Mouse (Mus musculus) ovary, postnatal 36 days (tissue): Measurements from ENCODE around the gene Wdr66.

Experiments
- DNase-seq: peaks from one replicate; pipeline ENCODE4 v3.0.0; 2022; ENCODE audit warnings: low spot score, mixed read lengths

Gene Wdr66

DNA sequence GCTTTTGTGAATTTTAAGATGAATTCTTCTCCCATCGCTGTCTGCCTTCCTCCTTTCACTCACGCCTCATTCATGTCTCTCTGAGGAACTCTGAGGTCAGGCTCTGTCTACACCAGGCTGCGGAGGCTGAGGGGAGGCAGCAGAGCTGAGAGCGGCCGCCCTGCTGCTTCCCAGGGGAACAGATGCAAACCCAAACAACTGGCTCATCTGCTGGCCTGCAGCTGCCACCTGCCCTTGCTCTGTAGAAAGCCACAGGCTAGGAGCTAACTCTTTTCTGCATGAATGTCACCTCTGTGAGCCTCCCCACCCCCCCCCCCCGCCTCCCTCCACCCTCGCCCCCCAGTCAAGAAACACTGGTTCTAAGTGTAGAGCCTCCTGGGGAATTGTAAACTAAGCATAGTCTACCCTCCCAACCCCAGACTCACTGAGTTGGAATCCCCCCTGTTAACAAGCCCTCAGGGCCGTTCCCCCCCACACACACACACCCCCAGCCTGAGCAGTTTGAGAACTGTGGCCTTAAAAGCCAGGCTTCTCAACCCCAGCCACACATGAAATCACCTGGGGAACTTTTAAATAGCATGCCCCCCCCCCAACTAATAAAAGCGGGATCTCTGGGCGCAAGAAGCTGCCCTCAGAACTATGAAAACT lies 63.4 kb downstream of the Wdr66 start:
- no peak for DNase-seq

DNA sequence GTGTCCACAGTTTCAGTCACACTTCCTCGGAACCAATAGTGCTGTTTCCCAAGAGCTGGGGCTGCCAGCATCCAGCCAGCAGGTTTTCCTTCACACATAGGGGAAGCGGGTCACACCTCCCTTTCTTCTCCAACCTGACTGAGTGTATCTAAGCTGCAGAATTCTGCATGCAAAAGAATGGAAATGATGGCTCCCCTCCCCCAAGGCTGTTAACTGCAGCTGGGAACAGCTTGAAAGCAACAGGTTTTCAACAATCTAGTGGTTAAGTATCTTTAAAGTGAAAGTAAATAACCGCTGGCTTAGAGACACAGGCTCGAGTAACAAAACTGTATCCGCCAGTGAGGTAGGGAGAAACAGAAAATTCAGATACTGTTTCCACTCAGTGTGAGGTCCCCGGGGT lies 66.1 kb downstream of the Wdr66 start:
- no peak for DNase-seq

DNA sequence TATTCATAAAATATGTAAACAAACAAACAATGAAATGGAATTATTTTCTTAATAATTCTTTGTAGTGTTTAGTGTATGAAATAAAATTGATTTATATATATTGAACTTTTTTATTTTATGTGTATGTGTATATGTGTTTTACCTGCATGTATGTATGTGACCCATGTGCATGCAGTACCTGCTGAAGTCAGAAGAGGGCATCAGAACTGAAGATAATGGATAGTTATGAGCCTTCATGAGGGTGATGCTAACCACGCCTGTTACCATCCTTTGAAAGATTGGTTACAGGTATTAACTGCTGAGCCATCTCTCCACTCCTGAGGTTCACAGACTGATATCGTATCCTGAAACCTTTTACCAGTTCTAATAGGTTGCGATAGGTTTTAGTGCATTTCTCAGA lies 68.2 kb downstream of the Wdr66 start:
- no peak for DNase-seq

DNA sequence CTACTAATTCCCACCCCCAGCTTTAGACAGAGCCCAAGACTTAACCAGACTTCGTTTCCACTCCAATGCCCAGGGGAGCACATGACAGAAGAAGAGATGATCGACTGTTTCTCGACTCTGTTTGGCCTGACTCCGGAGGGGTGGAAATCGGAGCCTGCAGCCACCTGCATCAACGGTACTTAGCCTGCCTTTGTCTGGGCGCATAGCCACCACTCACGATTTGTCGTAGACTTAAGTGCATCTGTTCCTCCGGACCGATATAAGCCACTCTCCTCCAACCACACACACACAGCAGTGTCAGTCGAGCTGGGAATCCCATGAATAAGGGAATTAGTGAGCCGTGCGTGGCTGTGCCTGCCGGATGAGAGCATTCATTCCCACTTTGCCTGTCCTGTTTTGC lies 72.3 kb downstream of the Wdr66 start:
- DNase-seq, result no peak

DNA sequence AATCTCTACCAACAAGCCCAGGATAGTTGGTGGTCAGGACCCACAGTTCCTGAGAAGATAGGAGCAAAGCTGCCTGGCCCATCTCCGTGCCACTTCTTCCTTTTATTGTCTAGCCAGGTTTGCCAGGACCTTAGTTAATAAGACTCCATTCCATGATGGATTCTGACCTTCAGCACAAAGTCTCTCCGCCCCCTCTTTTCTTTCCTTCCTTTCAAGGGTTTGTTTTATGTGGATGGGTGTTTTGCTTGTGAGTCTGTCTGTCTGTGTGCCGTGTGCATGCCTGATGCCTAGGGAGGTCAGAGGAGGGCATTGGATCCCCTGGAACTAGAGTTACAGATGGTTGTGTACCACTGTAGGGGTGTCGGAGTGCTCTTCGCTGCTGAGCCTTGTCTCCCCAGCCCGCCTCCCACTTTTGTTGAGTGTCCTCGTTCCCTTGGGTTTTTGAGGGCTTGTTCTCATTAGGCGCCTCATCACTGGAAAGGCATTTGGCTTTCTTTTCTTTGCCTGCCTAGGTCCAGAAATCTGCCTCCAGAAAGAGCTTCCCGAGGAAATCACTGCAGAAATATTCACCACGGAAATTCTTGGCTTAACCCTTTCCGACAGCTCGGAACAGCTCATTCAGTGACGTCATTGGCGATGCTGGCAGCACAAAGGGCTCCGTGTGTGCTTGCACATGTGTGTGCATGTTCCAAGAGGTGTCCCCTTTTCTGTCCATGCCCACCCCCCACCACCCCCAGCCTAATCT lies 74.3 kb downstream of the Wdr66 start:
- DNase-seq, result no peak

DNA sequence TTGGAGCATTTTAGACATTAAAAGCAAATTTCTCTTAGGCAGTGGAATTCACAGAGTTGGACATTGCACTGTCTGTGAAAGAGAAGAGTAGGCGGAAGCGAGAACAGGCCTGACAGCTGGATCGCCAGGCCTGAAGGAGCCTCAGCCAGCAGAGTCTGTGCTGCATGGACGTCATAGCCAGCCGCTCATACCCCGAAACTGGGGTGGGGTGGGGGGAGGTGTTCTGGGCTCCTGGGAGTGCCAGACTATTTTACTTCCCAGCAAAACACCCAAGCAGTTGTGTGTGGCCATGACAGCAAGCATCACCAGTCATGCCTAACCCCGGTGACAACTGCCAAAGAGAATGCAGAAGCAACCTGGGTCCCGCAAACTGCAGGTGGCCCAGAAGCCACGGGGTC lies 74.8 kb downstream of the Wdr66 start:
- no peak for DNase-seq

DNA sequence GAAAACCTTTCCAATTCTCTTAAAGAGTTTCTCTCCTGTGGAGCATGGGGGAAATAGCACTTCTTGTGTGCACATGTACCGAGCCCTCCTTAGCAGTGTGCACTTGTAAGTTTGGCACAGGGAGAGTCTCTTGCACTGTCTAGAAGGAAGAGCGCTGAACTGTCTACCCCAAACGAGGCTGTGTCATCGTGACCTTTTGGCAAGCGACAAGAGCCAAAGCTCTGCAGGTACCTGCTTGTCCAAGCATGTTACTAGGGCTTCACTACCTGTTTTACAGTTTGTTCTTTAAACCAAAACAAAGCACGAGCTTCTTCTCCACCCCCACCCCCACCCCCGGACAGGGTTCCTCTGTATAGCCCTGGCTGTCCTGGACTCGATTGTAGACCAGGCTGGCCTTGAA lies 75.8 kb downstream of the Wdr66 start:
- DNase-seq, result no peak

DNA sequence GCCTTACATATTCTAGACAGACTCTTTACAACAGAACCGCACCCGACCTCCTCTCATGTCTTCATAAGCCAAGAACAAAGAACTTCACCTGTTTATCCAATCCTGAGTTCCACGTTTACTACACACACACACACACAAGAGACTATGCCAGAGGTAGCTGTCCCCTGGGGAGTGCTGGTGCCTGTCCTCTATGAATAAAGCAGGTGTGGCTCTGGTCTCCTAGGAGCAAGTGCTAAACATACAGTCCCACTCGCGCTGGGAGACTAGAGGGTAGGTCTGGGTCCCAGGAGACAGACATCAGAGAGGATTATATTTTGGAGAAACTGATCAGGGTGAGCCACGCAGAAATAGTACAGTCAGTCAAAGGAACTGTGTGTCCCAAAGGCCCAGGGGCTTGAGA lies 81.7 kb downstream of the Wdr66 start:
- no peak for DNase-seq

DNA sequence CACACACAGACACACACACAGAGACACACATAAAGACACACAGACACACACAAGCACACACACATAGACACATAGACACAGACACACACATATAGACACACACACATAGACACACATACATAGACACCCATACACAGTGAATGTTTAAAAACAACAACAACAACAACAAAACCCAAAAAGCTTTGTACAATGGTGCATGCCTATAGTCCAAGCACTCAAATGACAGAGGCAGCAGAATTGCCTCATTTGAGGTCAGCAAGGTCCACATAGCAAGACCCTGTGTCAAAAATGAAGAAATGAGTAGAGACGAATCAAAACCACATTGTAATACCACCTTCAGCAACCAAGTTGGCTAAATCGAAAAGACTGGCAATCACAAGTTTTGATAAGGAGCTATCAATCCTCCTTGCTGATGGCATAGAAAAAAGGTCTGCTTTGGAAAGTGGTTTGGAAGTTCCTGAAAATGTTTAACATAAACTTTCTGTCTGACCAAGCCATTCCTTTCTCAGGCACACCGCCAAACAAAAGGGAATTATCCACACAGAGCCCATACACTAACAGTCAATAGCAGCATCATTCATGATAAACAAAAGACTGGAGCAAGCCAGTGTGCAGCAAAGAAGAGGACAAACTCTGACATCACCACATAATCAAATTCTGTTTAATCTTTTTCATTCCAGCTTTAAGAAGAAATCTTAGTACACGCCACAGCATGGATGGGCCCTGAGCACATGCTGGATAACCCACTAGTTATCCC lies 84.5 kb downstream of the Wdr66 start:
- no peak for DNase-seq

DNA sequence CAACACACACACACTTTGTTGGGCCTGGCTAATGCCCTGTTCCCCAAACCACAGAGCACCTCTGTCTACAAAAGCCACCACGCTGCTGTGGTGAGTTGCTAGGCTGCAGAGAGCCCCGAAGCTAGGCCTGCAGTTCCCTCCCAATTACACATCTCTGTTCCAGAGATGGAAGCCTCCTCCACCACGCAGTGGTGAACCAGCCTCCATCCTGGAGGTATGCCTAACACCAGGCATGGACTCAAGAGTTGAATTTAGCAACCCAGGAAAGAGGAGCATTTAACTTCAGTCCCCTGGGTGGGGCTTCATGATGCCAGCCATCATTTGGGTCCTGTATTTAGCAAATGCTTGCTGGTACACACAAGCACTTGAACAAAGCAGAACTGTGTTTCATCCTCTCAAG lies 86.6 kb downstream of the Wdr66 start:
- DNase-seq, result no peak

DNA sequence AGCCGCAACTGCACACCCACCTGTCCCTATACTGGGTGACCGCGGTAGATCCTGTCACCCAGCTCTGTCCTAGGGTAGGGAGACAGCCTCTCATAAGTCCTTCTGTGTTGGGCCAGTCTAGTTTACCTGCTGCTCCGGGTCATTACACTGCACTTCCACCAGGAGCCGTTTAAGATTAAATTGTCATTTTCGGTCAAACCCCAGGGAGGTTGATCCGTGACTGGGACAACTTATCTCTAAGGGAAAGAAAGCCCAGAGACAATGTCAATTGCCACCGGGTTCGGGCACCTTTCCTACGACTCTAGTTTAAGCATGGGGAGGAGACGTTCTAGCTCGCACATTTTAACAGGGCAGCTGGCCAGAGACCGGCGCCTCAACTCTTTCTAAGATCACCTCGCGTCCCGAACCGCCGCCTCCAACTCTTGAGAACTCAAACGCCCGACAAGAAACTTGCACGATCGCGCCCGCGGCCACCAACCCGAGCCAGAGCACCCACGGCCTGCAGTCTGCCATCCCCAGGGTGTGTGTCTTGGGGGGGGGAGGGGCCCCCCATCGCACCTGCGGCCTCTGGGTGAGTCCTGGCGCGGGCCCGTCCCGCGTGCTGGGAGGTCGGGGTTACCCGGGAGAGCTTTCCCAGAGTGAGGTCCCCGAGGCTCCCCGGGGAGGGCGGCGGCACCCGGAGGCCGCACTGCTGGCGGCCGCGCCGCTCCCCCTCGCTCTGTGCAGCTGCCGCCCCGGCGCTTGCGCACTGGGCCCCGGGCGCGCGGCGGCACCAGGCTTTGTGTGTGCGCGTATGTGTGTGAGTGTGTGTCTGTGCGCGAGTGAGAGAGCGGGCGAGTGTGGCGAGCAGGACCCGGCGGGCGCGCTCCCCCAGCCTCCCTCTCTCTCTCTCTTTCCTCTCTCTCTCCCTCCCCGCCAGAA lies 92.1 kb downstream of the Wdr66 start, which contains the start of gene Bcl7a:
Gene Bcl7a (plus strand): TSS at position 128 of the 921 bp plus-strand sequence.
- DNase-seq, result peak; percentile 90

DNA sequence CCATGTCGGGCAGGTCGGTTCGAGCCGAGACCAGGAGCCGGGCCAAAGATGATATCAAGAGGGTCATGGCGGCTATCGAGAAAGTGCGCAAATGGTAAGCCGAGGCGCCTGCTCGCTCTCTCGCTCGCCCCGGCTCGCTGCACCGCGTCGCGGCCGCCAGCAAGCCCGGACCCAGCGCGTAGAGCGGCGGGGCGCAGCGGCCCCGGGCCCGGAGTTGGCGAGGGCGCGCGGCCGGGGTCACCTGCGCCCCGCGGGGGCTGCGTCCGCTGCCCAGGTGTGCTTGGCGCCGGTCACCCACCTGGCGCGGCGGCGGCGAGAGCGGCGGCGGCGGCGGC lies 92.7 kb downstream of the Wdr66 start:
- DNase-seq, result no peak

DNA sequence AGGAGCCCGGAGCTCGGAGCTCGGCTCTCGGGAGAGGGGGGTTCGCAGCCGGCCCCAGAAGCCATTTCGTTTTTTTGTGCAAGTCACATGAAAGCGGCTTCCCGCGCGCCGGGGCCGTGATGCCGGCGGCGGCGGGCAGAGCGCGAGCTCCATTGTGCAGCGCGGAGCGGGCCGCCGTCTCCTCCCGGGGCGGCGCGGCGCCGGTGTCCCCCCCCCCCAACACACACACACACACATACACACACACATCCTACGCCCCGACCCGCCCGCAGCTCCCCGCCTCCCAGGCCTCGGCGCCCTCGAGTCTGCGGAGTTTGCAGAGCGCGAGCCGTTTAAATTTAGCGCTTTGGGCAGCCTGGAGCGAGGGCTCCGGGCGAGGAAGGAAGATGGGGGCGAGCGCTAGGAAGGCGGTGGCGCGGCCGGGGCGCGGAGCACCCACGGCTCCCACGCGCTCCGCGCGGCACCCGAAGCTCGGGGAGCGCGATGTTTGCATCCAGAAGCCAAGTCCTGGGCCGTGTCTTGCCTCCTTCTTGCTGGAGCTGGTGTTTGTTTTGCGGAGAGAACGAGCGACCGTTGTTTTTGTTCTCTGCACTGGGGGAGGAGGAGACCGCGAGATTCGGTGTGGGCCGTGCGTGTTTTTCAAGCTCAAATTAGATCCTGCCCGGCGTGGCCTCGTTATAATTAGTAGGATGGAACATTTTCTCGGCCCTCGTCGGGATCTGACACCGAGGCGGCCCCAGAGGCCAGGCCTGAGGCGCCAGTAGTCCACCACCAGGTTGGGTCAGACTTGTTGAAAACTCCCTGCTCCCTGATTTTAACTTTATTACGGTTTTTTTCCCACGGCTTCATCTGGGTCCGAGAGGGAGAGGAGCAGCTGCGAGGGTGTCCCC lies 93.3 kb downstream of the Wdr66 start:
- peak; percentile 65 for DNase-seq

DNA sequence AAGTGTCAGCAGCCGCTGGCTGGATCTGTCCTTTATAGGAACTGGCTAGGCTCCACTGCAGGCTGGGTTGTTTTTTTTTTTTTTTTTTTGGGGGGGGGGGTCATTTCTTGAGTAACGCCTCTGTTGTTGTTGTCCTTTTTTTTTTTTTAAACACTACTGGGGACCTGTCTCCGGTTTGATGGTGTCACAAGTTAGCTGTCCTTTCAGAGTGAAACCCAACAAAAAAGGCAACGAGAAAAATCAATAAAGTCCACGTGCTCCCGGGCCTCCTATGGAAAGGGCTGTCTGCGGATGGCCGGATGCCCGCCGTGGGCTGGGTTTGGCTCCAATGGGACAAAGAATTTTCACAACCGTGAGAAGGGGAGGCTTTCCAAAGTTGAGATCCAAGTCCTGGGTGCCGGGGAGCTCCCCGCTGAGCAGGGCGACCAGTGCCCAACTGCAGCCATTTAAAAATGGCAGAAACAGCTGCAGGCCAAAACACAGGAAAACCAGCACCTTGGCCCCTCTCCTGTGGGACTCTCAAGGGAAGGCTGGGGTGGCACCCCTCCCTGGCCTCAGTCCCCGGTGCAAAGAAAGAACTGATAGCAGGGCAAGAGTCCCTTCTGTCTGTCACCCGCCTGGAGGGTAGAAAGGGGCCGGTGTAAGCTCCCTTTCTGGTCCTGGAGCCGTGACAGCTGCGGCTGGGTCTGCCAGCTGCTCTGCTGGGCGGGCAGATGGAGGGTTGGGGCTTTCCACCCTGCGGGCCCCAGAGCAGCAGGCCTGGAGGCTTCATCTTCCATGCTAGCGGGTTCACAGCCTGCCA lies 94.2 kb downstream of the Wdr66 start:
- peak; percentile 72 for DNase-seq

DNA sequence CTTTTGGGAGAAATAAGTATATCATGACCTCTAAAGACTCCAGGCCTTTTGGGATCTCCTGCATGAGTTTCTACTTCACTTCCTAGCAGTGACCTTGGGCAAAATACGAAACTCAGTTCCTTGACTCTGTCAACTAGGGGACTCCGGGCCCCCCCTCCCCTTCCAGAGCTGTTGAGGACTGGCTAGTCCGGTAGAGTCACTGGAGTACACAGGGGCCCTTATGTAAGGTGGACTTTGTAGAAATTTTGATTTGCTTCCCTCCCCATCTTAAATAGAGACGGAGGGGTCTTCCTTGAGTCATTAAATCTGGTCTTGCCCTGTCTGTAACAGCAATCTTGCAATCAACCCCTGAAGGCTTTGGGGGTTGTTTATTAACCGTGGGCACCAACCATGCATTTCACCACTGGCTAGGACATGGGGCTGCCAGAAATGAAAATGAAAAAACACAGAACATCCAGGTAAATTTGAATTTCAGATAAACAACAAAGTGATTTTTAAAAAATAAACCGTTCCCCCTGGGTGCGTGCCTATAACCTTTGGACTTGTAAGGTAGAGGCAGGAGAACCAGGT lies 94.9 kb downstream of the Wdr66 start:
- DNase-seq, result no peak

DNA sequence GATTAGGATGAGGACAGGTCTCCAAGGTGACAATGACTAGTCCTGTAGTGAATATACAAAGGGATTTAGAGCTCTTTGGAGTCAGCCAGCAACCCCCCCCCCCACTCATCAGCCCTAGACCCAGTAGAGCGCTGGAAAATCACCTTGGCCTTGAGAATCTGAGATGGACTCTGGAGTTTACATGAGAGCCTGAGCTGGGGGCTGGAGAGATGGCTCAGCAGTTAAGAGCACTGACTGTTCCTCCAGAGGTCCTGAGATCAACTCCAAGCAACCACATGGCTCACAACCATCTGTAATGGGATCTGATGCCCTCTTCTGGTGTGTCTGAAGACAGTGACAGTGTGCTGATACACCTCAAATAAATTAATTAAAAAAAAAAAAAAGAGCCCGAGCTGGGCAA lies 96.1 kb downstream of the Wdr66 start:
- no peak for DNase-seq

DNA sequence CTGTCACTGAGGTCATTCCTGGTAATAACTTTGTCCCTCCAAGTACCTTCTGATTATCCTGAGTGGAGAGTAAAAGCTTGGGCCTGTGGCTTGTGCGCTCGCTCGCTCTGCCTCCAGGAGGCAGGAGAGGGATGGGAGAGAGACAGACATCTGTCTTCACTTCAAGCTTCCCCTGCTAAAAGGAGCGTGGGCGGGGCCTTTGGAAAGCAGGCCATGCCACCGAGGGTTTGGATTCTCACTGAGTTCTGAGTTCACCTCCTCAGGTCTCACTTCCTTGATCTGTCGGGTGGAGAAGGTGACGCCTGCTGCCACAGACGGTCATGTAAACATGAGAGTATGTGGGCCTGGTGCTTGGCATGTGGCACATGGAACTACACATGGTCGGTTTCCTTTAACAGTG lies 98.5 kb downstream of the Wdr66 start:
- DNase-seq, result no peak

DNA sequence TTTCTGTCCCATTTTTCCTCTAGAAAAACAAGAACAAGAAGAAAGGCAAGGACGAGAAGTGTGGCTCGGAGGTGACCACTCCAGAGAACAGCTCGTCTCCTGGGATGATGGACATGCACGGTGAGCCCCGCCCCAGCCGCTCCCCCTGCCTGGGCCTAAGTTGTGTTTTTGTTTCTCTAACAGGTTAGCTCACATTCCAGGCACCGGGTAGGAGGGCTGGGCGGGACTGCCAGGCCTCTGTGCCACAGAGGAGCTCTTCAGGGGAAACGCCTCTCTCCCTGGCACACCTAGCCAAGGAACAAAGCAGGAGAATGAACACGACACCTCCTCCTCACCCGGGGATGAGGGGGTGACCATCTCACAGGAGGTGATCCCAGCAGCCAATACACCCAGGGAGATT lies 104.0 kb downstream of the Wdr66 start:
- no peak for DNase-seq

DNA sequence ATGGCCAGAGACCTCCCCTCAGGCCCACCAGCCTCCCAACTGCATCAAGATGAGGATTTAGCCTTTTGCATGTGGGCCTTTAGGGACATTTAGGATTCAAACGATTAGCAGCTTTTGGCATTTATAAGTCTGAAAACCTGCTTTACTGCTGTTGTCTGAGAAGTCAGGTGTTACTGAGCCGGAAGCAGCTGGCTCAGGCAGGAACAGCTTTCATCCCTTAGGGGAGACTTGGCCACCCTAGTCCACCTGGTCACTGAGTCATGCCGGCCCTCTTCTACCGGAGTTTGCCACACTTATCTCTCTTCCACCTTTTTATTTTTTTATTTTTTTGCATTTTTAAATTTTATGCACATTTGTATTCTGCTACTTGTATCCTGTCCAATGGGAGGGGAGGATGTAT lies 105.4 kb downstream of the Wdr66 start:
- DNase-seq, result no peak

DNA sequence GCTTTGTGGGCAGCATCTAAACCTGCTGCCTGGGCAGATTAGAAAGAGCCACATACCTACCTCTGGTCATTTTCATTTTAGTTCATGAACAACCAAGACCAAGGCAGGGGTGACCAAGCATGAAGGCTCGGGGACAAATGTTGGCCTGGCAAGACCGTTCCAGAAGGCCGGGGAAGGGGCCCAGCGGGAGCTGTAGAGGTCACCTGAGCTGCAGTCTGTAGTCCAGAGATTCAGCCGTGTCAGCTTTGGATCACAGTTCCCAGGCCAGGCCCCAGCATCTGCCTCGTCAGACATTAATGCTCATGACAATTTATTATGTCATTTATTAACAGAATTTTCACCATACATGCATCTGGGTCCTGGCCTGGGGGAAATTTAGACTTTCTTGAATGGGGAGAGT lies 107.5 kb downstream of the Wdr66 start:
- no peak for DNase-seq
